Mouse (Mus musculus): ENCODE data around the gene Fam234a. TPM values are rescaled to one million over a fixed set of nuclear protein-coding genes. Genes with fewer than 3 reads are reported as not detected.
"Not testable (repeated sequence)": the region's sequence is repeated elsewhere in the genome, so short reads cannot be mapped to it uniquely, and the experiment has no call there.

Fam234a gene
- polyA plus RNA-seq, 1 experiment from 2014 or later, result 32.7 TPM

DNA sequence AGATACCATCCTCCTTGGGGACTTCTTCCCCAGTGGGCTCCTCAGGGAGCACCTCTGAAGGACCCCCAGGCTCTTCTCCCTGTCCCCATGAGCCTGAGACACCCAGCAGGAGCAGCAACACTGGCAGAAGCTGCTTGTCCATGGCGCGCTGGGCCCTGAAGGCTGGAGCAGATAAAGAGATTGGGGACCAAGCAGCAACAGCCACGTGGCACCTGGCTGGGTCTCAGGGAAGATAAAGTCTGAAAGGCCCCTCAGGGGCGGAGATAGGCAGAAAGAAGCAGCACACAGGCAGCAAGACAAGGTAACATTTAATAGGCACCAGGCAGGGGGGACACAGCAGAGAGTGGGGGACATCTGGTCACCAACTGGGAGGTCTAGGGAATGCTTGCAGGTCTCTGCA, 45.1 kb downstream of the Fam234a start, which contains the start of gene Pdia2:
TSS of gene Pdia2 (minus strand) at position 196 of the 400 bp plus-strand sequence.
- H3K36me3 ChIP-seq, result peaks cover 40% of the 10 kb centered on the region
- ATAC-seq (ENCODE audit: low FRiP score), result no peak
- no peak within 1 kb of the TSS for H3K27ac ChIP-seq (replicated peaks)
- H3K9me3 ChIP-seq (replicated peaks), result no peaks in the 10 kb centered on the region
- peaks cover 36% of the 10 kb centered on the region for H3K4me1 ChIP-seq
- H3K27me3 ChIP-seq (replicated peaks), result peaks cover 47% of the 10 kb centered on the region
- WGBS, result 88% methylated on average over 4 of the region's 4 CpGs
- peak within 1 kb of the TSS; percentile 62 for H3K4me3 ChIP-seq (replicated peaks)
- H3K9ac ChIP-seq (replicated peaks), result no peak within 1 kb of the TSS
- H3K4me2 ChIP-seq, result peak within 1 kb of the TSS; percentile 96

GRCm38 (mm10) chr17:26192481-26193190, 51.4 kb downstream of the Fam234a start:
- Histone ChIP-seq H3K4me3 (replicated peaks) (no peak overlapping the region), H3K4me1 (no peaks in the 10 kb centered on the region), H3K9ac (replicated peaks) (no peak overlapping the region), H3K36me3 (peaks cover 92% of the 10 kb centered on the region), H3K4me2 (no peak overlapping the region), H3K27me3 (replicated peaks) (no peaks in the 10 kb centered on the region), H3K27ac (replicated peaks) (no peak overlapping the region), H3K9me3 (replicated peaks) (no peaks in the 10 kb centered on the region)
- no peak for ATAC-seq (ENCODE audit: low FRiP score)
- 99% methylated on average over 15 of the region's 15 CpGs for WGBS

- H3K4me1 ChIP-seq; H3K27me3 ChIP-seq (replicated peaks); H3K4me3 ChIP-seq (replicated peaks); H3K4me2 ChIP-seq; H3K27ac ChIP-seq (replicated peaks); ATAC-seq (ENCODE audit: low FRiP score); H3K9me3 ChIP-seq (replicated peaks); H3K9ac ChIP-seq (replicated peaks): not testable (repeated sequence)
- H3K36me3 ChIP-seq, result peaks cover 90% of the 10 kb centered on the region
- 92% methylated on average over 7 of the region's 7 CpGs for WGBS
Measured at GRCm38 (mm10) chr17:26191486-26191885, 52.6 kb downstream of the Fam234a start.

DNA sequence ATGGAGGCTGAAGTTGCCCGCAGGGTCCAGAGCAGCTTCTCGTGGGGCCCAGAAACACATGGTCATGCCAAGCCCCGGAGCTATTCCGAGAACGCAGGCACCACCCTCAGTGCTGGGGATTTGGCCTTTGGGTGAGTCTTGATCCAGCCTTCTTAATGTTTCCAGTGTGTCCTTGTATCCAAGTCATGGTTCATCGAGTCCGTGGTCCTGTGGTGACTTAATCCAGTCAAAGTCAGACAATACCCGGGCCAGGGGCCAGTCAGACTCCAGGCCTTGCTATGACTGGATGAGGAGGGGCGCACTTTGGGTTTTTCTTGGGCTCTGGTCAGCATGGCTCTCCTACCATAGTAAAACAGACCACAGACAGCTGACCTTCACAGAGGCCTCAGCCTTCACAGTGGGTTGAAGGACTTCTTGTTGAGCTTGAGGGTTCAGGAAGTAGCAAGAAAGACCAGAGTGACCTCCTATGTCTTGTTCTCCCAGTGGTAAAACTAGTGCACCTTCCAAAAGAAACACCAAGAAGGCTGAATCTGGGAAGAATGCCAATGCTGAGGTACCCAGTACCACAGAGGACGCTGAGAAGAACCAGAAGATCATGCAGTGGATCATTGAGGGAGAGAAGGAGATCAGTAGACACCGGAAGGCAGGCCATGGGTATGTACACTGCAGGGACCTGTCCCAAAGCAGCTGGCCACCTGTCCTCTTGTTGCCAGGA, 55.8 kb downstream of the Fam234a start:
- no peak for ATAC-seq (ENCODE audit: low FRiP score)
- no peaks in the 10 kb centered on the region for H3K27me3 ChIP-seq (replicated peaks)
- peaks cover 87% of the 10 kb centered on the region for H3K36me3 ChIP-seq
- WGBS, result 96% methylated on average over 11 of the region's 11 CpGs
- no peak overlapping the region for H3K4me3 ChIP-seq (replicated peaks)
- H3K4me1 ChIP-seq, result no peaks in the 10 kb centered on the region
- H3K9me3 ChIP-seq (replicated peaks), result no peaks in the 10 kb centered on the region
- no peak overlapping the region for H3K27ac ChIP-seq (replicated peaks)
- H3K4me2 ChIP-seq, result no peak overlapping the region
- no peak overlapping the region for H3K9ac ChIP-seq (replicated peaks)

DNA sequence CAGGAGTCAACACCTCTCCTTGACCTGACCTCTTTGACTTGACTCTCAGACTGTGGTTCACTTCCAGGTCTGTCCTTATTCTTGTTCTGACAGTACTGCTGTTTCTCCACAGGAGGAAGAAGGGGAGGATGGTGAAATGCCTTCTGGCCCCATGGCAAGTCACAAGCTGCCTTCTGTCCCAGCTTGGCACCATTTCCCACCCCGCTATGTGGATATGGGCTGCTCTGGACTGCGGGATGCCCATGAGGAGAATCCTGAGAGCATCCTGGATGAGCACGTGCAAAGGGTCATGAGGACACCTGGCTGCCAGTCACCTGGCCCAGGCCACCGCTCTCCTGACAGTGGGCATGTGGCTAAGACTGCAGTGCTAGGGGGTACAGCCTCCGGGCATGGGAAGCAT, 56.5 kb downstream of the Fam234a start:
- no peaks in the 10 kb centered on the region for H3K4me1 ChIP-seq
- no peak overlapping the region for H3K4me3 ChIP-seq (replicated peaks)
- peaks cover 84% of the 10 kb centered on the region for H3K36me3 ChIP-seq
- H3K4me2 ChIP-seq, result no peak overlapping the region
- no peaks in the 10 kb centered on the region for H3K9me3 ChIP-seq (replicated peaks)
- no peak overlapping the region for H3K27ac ChIP-seq (replicated peaks)
- H3K27me3 ChIP-seq (replicated peaks), result no peaks in the 10 kb centered on the region
- H3K9ac ChIP-seq (replicated peaks), result no peak overlapping the region
- no peak for ATAC-seq (ENCODE audit: low FRiP score)
- 96% methylated on average over 5 of the region's 5 CpGs for WGBS

DNA sequence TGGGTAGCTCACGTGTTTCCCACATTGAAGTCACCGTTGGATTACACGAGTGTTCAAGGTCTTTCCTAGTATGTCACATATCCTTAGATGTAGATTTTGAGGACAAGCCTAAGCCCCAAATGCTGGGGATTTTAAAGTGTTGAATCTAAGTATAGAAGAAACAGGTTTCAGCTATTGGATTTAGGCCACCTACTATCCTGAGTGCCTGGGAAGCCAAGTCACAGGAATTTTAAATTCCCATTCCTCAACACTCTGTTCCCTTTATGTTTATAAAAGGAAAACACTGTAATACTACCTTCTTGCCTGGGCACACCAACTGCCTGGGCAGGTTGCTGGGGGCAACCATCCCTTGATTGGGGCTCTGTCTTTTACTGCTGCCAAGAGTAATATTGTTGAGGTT, 62.9 kb downstream of the Fam234a start:
- 97% methylated on average over 3 of the region's 3 CpGs for WGBS
- Histone ChIP-seq H3K27me3 (replicated peaks) (no peaks in the 10 kb centered on the region), H3K9me3 (replicated peaks) (no peaks in the 10 kb centered on the region), H3K4me3 (replicated peaks) (no peak overlapping the region), H3K4me2 (no peak overlapping the region), H3K27ac (replicated peaks) (no peak overlapping the region), H3K36me3 (peaks cover 41% of the 10 kb centered on the region), H3K4me1 (no peaks in the 10 kb centered on the region), H3K9ac (replicated peaks) (no peak overlapping the region)
- ATAC-seq (ENCODE audit: low FRiP score), result no peak

GRCm38 (mm10) chr17:26178611-26179010, 65.4 kb downstream of the Fam234a start:
- no peak overlapping the region for H3K27ac ChIP-seq (replicated peaks)
- H3K36me3 ChIP-seq, result peaks cover 35% of the 10 kb centered on the region
- H3K4me3 ChIP-seq (replicated peaks), result no peak overlapping the region
- H3K9me3 ChIP-seq (replicated peaks), result no peaks in the 10 kb centered on the region
- ATAC-seq (ENCODE audit: low FRiP score), result no peak
- no peaks in the 10 kb centered on the region for H3K4me1 ChIP-seq
- H3K9ac ChIP-seq (replicated peaks), result no peak overlapping the region
- H3K27me3 ChIP-seq (replicated peaks), result no peaks in the 10 kb centered on the region
- H3K4me2 ChIP-seq, result no peak overlapping the region

DNA sequence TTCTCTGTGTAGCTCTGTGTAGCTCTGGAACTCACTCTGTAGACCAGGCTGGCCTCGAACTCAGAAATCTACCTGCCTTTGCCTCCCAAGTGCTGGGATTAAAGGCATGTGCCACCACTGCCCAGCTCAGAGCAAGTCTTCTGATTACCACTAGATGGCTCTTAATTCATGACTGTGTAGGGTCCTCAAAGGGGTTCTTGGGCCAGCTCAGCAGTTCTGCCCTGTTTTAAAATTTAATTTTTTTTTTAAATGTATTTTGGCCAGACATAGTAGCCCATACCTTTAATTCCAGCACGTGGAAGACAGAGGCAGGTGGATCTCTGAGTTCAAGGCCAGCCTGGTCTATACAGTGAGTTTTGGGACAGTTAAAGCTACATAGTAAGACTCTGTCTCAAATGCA, 68.8 kb downstream of the Fam234a start:
- 89% methylated on average over 2 of the region's 2 CpGs for WGBS
- H3K27ac ChIP-seq (replicated peaks); ATAC-seq (ENCODE audit: low FRiP score); H3K4me1 ChIP-seq; H3K27me3 ChIP-seq (replicated peaks); H3K4me3 ChIP-seq (replicated peaks); H3K4me2 ChIP-seq; H3K9me3 ChIP-seq (replicated peaks); H3K9ac ChIP-seq (replicated peaks): not testable (repeated sequence)
- H3K36me3 ChIP-seq, result peaks cover 29% of the 10 kb centered on the region

GRCm38 (mm10) chr17:26168039-26168438, 76.0 kb downstream of the Fam234a start:
- 90% methylated on average over 2 of the region's 2 CpGs for WGBS

GRCm38 (mm10) chr17:26162736-26163135, 81.3 kb downstream of the Fam234a start:
- no peak for ATAC-seq (ENCODE audit: low FRiP score)
- Histone ChIP-seq H3K4me1 (peaks cover 13% of the 10 kb centered on the region; the same call in 1 of the 2 replicates), H3K9me3 (replicated peaks) (no peaks in the 10 kb centered on the region), H3K36me3 (peaks cover 7% of the 10 kb centered on the region; the same call in 1 of the 2 replicates), H3K4me3 (replicated peaks) (no peak overlapping the region), H3K27me3 (replicated peaks) (no peaks in the 10 kb centered on the region), H3K27ac (replicated peaks) (no peak overlapping the region), H3K9ac (replicated peaks) (no peak overlapping the region), H3K4me2 (no peak overlapping the region)
- 85% methylated on average over 1 of the region's 1 CpGs for WGBS

More at GRCm38 (mm10) chr17:26168039-26168438, 76.0 kb downstream of the Fam234a start:
- Histone ChIP-seq H3K27ac (replicated peaks) (no peak overlapping the region), H3K9me3 (replicated peaks) (no peaks in the 10 kb centered on the region), H3K4me1 (peaks cover 13% of the 10 kb centered on the region; the same call in 1 of the 2 replicates), H3K4me2 (no peak overlapping the region), H3K36me3 (peaks cover 8% of the 10 kb centered on the region; the same call in 1 of the 2 replicates), H3K27me3 (replicated peaks) (no peaks in the 10 kb centered on the region), H3K4me3 (replicated peaks) (no peak overlapping the region), H3K9ac (replicated peaks) (no peak overlapping the region)
- no peak for ATAC-seq (ENCODE audit: low FRiP score)
